26 mouse cellular contexts compared by ENCODE assay signal in genomic region chr13:63075331-63075855, GRCm38 (mm10).
DNase-seq lines count a peak whose midpoint lies in the region; ATAC-seq and TF ChIP-seq lines count a peak whose summit lies in the region.
"Had no signal": no experiment of that assay in that cellular context is flagged by ENCODE, and none has a peak within 500 bp of the region (broad histone marks: within the 10 kb centered on the region; RNA-seq: fewer than 3 reads in every experiment).

No protein-coding gene starts in this region.

- H3K4me2 ChIP-seq in heart, embryonic 12.5 days, result no peak overlapping the region
- H3K4me2 ChIP-seq in lung, embryonic 14.5 days, result no peak overlapping the region
- H3K4me2 ChIP-seq in midbrain, embryonic 11.5 days, result no peak overlapping the region
- H3K4me2 ChIP-seq: embryonic facial prominence, embryonic 12.5 days; forebrain, embryonic 13.5 days; forebrain, embryonic 15.5 days had no signal

- H3K9me3 ChIP-seq in heart, embryonic 12.5 days (replicated peaks), result peaks cover 4% of the 10 kb centered on the region; the same call in 1 of the 2 replicates
- no peaks in the 10 kb centered on the region for H3K9me3 ChIP-seq in lung, embryonic 14.5 days (ENCODE audit: low read depth, low read length)
- H3K9me3 ChIP-seq in midbrain, embryonic 11.5 days (ENCODE audit: control insufficient read depth, low read length), result no peaks in the 10 kb centered on the region
- H3K9me3 ChIP-seq in midbrain, embryonic 10.5 days (replicated peaks), result 0 out of 2 replicates have a peak, but pooled peaks cover 4% of the 10 kb centered on the region
- H3K9me3 ChIP-seq: embryonic facial prominence, embryonic 12.5 days; forebrain, embryonic 13.5 days; forebrain, embryonic 15.5 days; G1E had no signal

- H3K4me1 ChIP-seq in heart, embryonic 12.5 days (replicated peaks), result peaks cover 19% of the 10 kb centered on the region
- peaks cover 7% of the 10 kb centered on the region for H3K4me1 ChIP-seq in lung, embryonic 14.5 days (ENCODE audit: insufficient read depth)
- peaks cover 12% of the 10 kb centered on the region for H3K4me1 ChIP-seq in lung, adult 2 months (ENCODE audit: control insufficient read depth, insufficient read depth, low read length)
- H3K4me1 ChIP-seq in midbrain, embryonic 11.5 days (ENCODE audit: control insufficient read depth, insufficient read depth, low read length), result 0 out of 2 replicates have a peak, but pooled peaks cover 2% of the 10 kb centered on the region
- peaks cover 16% of the 10 kb centered on the region for H3K4me1 ChIP-seq in midbrain, embryonic 10.5 days
- H3K4me1 ChIP-seq: forebrain, embryonic 13.5 days had no signal

- 83% methylated on average over 2 of the region's 2 CpGs for WGBS in heart, embryonic 12.5 days
- 72% methylated on average over 2 of the region's 2 CpGs for WGBS in lung, embryonic 14.5 days
- 75% methylated on average over 2 of the region's 2 CpGs for WGBS in lung, adult 2 months
- WGBS in midbrain, embryonic 11.5 days, result 82% methylated on average over 2 of the region's 2 CpGs
- WGBS in midbrain, embryonic 10.5 days, result 88% methylated on average over 2 of the region's 2 CpGs

- peak; percentile 73 for DNase-seq in heart, adult 11 months
- DNase-seq in lung, embryonic 14.5 days, result peak; percentile 39
- DNase-seq in lung, postnatal 25 days (ENCODE audit: low spot score), result no peak
- peak; percentile 51 for DNase-seq in lung, postnatal 10 days
- no peak for DNase-seq in lung, adult 2 months
- DNase-seq in midbrain, embryonic 11.5 days (ENCODE audit: low spot score, missing footprints), result peak; percentile 39
- no peak for DNase-seq in midbrain, embryonic 10.5 days (ENCODE audit: low spot score)
- DNase-seq: adrenal gland, adult 8-10 months; adrenal gland, postnatal 14 days; adrenal gland, postnatal 36 days; B cell, adult 2 months; cerebellum, adult 11-12 months; cerebellum, adult 2 months; cerebellum, adult 9-10 months; cerebellum, postnatal 10 days; cerebellum, postnatal 36 days; embryo, embryonic 11 days had no signal

- H3K27me3 ChIP-seq in heart, embryonic 12.5 days (replicated peaks), result no peaks in the 10 kb centered on the region
- H3K27me3 ChIP-seq in lung, embryonic 14.5 days (ENCODE audit: insufficient read depth, low read length), result no peaks in the 10 kb centered on the region
- no peaks in the 10 kb centered on the region for H3K27me3 ChIP-seq in midbrain, embryonic 11.5 days (ENCODE audit: control insufficient read depth, insufficient read depth, low read length)
- H3K27me3 ChIP-seq in midbrain, embryonic 10.5 days (ENCODE audit: low read depth, poor library complexity, severe bottlenecking), result no peaks in the 10 kb centered on the region
- H3K27me3 ChIP-seq: CH12.LX; embryonic facial prominence, embryonic 12.5 days; forebrain, embryonic 13.5 days; forebrain, embryonic 15.5 days; Patski had no signal

- no peak for TF ChIP-seq CTCF in lung, embryonic 14.5 days (IDR thresholded peaks at IDR 0.05; ENCODE audit: low read depth)
- no peak for TF ChIP-seq CTCF in lung, adult 2 months (IDR thresholded peaks at IDR 0.05; ENCODE audit: insufficient read depth, low read length)

- H3K9ac ChIP-seq in heart, embryonic 12.5 days, result no peak overlapping the region
- no peak overlapping the region for H3K9ac ChIP-seq in lung, embryonic 14.5 days
- no peak overlapping the region for H3K9ac ChIP-seq in midbrain, embryonic 11.5 days (ENCODE audit: low read length)
- H3K9ac ChIP-seq: embryonic facial prominence, embryonic 12.5 days; forebrain, embryonic 13.5 days; forebrain, embryonic 15.5 days had no signal

- ATAC-seq in heart, embryonic 12.5 days (ENCODE audit: insufficient number of reproducible peaks, low FRiP score), result no peak
- no peak for ATAC-seq in lung, embryonic 14.5 days (ENCODE audit: insufficient read depth)
- no peak for ATAC-seq in midbrain, embryonic 11.5 days (ENCODE audit: low FRiP score)
- ATAC-seq: activated CD4-positive, CD25-positive, alpha-beta regulatory T cell, adult 4 months; CD4-positive, CD25-positive, alpha-beta regulatory T cell, adult 4 months; forebrain, embryonic 13.5 days; forebrain, embryonic 15.5 days; Patski had no signal

- H3K36me3 ChIP-seq in heart, embryonic 12.5 days, result no peaks in the 10 kb centered on the region
- no peaks in the 10 kb centered on the region for H3K36me3 ChIP-seq in lung, embryonic 14.5 days (ENCODE audit: insufficient read depth)
- H3K36me3 ChIP-seq in midbrain, embryonic 11.5 days (ENCODE audit: control insufficient read depth, insufficient read depth, low read length), result no peaks in the 10 kb centered on the region
- H3K36me3 ChIP-seq in midbrain, embryonic 10.5 days, result no peaks in the 10 kb centered on the region
- H3K36me3 ChIP-seq: embryonic facial prominence, embryonic 12.5 days; forebrain, embryonic 15.5 days had no signal

- H3K4me3 ChIP-seq in heart, embryonic 12.5 days, result no peak overlapping the region
- H3K4me3 ChIP-seq in lung, embryonic 14.5 days (ENCODE audit: low read depth, low read length), result no peak overlapping the region
- H3K4me3 ChIP-seq in lung, adult 2 months (replicated peaks; ENCODE audit: extremely low read depth, low read depth, low read length), result no peak overlapping the region
- no peak overlapping the region for H3K4me3 ChIP-seq in midbrain, embryonic 11.5 days (ENCODE audit: low read depth, low read length)
- no peak overlapping the region for H3K4me3 ChIP-seq in midbrain, embryonic 10.5 days
- H3K4me3 ChIP-seq: embryonic facial prominence, embryonic 12.5 days; forebrain, embryonic 13.5 days; forebrain, embryonic 15.5 days had no signal

- H3K27ac ChIP-seq in heart, embryonic 12.5 days (ENCODE audit: poor library complexity, severe bottlenecking), result no peak overlapping the region
- no peak overlapping the region for H3K27ac ChIP-seq in lung, embryonic 14.5 days (ENCODE audit: low read depth)
- H3K27ac ChIP-seq in midbrain, embryonic 11.5 days (ENCODE audit: low read depth, low read length), result no peak overlapping the region
- no peak overlapping the region for H3K27ac ChIP-seq in midbrain, embryonic 10.5 days (replicated peaks)
- H3K27ac ChIP-seq: embryonic facial prominence, embryonic 12.5 days; forebrain, embryonic 13.5 days; forebrain, embryonic 15.5 days had no signal

- no peak for TF ChIP-seq POLR2A in lung, adult 2 months (IDR thresholded peaks at IDR 0.05; ENCODE audit: borderline replicate concordance, extremely low read depth, low read depth, low read length)

Comparison
In these comparisons a context has a peak if more than half of its experiments do, and no peak if none do; other contexts are left out.
1. DNase-seq: peak in heart, adult 11 months (single experiment), lung, embryonic 14.5 days (single experiment), lung, postnatal 10 days (single experiment) and midbrain, embryonic 11.5 days (single experiment); none in lung, postnatal 25 days (single experiment), lung, adult 2 months (single experiment) and midbrain, embryonic 10.5 days (single experiment).